Mouse (Mus musculus) cerebellum, adult 8-10 months (tissue): ENCODE data around the gene Dapp1.
A peak's percentile ranks its signal among the peaks of the same experiment; 100 is the strongest.
"Not testable (repeated sequence)": the region's sequence is repeated elsewhere in the genome, so short reads cannot be mapped to it uniquely, and the experiment has no call there.

Experiments used
- DNase-seq: peaks from one replicate; pipeline ENCODE4 v3.0.0; 2022

The Dapp1 gene

DNA sequence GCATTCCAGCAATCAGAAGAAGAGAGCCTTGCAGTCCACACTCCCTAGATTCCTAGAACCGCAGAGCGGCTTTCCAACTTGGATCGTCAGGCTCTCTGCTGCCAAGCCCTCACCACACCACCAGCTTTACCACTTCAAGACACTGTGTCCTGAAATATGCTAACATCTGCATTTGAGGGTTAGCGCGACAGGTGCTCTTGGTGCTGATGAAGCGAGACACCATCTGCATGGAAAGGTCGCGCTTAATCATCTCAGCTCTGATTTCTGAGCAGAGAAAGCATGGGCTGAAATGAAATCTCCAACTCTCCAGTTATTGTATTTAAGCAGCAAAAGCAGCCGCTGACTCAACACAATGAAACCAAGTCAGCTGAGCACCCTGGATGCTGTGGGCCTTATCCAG, 8.1 kb upstream of the Dapp1 start:
- no peak for DNase-seq

DNA sequence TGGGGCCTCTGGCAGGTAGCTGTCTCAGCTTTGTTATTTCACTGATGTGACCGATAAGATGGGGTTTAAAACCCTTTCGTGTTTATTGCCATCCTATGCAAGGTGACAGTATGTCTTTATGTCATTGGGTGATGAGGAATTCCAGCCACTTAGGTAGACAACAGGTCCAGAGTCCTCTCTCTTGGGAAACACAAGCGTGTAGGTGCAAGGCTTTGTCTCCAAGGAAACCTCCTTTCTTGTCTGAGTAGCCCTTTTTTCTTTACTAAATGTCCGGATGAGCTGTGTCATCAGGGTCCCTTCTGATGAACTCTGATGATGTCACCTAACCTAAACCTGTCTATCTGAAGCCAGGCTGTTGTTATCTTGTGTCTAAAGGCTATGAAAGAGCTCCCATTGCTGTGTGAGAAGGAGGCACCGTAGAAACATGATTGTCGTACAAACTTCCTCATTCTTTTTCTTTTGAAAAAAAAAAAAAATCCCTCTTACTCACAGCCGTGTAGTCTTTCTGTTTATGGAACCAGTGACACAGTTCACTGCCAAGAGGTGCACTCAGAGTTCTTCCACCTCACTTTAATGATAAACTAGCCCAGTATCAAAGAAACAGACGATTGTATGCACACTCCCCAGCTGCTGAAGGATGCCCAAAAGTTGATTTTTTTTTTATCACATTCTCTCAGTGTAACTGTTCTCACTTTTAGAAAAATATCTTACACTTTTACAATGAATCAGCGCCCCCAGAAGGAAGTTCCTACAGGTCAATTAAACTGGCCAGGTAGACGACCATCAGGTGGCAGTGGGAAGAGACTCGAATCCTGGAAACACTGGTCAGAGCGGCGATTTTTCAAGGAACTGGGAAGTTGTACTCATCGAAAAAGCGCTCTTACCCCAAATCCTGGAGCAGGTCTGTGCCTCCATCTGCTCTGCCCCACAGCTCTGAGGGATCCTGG, 637 bp downstream of the Dapp1 start:
- DNase-seq: no peak

DNA sequence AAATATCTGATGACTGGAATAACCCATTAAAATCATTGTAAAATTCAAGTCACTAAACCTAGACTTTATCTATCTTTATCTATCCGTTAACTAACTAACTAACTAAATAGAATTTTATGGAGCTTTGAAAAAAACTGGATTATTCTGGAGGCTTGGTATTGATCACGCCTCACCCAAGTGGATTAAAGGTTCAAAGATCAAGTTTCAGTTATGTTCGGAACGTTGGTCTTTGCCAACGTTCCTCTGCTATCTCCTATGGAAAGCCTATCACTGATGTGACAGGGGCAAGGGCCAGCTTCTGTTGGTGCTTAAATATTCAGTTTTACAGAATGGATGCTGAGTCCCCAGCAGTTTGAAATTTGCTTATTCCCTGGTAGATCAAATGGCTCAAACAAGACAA, 3.1 kb downstream of the Dapp1 start:
- no peak for DNase-seq

DNA sequence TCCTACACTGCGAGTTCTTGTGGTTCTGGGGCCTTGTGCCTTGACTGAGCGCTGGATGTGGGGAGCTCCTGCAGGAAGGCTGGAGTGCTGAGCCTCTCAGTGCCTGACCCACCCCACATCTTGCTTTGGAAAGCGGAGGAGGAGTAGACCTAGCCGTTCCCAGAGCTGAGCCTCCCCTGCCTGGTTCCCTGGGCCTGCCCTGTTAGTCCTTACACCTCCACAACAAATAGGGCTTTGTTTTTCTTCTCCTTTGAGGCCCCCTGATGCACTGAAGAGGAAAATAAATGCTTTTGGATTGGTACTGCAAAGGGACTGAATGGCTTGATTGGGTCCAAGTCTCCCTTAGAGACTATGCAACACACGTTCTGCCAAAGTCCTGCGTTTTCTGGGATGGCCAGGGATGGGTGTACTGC, 3.7 kb downstream of the Dapp1 start:
- no peak for DNase-seq

DNA sequence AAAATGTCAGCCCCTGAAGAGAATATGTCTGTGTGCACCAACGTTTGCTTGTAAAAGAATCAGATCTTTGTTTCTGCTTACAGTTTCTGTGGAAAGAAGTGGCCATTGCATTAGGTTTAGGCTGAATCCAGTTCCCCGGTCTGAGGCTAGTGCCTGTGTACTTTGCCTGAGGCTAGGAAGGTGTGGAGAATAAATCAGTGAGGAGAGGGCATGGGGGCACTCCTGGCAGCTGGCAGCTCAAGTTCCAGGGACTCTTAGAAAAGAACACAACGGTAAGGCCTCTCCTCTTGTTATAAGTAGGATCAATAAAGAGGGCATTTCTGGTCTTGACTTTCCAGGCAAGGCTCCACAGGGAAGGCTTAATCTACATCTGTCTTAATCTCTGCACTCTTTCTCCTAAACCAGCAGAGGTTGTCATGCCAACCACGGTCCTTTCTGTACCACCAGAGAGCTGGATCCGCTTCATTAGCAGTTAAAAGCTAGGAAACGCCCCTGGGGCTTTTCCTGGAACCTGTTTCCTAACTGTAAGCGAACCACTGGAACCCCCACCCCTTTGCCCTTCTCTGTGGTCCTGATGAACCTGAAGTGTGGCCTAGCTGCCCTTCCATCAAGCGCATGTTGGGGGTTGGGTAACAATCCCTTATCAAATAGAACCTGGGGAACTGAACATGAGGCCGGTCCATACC, 4.3 kb downstream of the Dapp1 start:
- no peak for DNase-seq

DNA sequence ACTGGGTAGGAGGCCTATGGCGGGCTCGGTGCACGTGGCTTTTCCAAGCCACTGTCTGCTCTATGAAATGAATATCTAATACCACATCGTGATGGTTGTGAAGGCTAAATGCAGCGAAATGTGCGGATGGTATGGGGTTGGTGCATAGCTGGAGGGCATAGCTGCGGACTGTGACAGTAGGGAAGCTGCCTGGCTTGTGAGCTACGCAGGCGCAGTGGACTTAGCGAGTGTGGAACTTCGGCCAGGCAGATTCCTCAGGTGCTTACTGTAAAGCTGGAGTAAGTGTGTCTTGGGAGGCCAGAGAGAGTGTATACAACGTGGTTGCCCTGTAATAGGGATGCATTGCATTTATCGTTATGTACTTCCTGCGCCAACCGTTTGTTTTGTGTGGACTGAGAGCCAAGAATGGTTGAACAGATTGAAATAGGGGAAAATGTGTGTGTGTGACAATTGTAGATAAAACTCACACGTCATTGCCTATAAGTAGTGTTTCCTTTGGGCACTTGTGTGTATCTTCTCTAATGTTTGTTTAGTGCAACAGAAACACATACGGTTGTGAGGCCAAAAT, 5.4 kb downstream of the Dapp1 start:
- DNase-seq: no peak

DNA sequence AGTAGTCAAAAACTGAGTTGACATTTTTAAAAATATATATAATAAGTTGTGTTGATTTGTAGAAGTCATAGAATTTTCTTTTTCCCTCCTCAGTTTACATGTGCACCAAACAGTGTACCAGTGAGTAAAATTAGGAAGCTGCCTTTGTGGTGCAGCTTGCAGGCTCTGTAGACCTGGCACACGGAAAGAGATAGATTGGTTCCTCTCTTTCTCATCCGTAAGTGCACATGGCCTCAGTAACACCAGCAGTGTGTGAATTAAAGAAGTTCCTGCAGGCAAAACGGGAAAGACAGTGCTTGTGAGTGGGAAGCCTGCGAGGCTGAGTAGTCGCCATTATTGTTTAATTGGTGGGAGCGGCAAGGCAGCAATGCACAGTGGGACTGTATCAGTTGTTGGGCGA, 5.9 kb downstream of the Dapp1 start:
- no peak for DNase-seq

DNA sequence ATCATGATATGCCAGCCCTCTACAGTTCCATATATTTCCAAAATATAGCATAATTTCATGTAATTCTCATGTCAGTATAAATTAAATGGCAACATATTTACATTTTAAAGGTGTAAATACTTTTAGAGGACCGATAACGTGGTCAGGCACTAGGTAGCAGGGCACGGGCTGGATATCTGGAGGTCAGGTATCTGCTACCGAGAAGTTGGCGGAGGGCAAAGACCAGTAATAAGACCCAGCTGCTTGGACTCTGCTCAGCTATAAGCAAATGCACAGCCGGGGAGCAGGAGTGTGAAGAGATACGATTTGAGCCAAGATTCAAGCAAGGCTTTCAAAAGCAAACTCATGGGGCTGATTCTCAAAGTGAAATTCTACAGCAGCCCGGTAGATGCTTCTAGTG, 7.0 kb downstream of the Dapp1 start:
- no peak for DNase-seq

DNA sequence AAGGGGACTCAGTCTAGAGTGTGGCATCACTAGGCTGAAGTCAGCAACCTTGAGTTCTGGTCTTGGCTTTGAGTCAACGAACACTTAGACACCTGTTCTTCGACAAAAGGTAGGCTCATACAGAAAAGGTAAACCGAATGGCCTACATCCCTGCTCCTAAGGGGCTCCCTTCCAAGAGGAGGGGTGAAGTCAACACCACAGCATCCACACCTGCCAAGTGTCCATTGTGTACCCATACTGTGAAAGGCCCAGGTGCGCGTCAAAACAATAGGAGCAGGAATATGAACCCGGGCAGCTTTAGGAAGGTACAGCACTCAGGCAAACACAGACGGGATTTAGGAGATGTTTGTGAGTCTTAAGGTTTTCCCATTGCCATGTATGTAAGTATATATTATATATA, 8.4 kb downstream of the Dapp1 start:
- DNase-seq: no peak

DNA sequence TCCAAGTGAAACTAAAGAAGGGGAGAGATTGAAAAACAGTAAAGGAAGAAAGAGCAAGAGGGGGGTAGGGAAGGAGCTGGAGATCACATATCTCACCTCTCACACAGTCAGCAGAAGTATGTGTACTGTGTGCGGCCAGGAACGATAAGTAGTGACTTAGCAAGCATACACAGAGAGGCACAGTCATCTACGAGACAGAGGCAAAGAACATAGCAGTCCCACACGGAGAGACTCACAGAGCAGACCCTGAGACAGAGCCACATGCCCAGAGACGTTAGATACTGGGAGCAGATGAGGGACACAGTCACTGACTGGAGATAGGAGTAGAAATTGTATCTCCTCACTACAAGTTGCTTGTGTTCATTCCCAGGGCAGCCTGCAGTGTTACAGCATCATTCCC, 9.1 kb downstream of the Dapp1 start:
- DNase-seq: no peak

DNA sequence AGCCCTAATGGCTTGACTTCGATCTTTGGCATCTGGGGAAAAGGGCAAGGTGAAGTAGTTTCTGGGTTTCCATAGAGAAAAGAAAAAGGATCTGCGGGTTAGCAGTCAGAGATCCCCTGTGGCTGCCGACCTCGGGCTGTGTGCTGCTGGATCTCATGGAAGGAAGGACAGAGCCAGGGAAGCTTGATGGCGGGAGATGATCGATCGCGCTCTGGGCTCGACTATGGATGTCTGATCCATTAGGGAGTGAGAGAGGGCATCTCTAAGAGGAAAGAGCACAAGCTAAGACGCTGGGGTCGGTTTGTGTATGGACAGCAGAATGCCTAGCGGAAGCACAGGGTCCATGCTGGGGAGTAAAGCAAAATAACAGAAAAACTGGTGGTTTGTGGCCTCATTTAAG, 11.4 kb downstream of the Dapp1 start:
- no peak for DNase-seq

DNA sequence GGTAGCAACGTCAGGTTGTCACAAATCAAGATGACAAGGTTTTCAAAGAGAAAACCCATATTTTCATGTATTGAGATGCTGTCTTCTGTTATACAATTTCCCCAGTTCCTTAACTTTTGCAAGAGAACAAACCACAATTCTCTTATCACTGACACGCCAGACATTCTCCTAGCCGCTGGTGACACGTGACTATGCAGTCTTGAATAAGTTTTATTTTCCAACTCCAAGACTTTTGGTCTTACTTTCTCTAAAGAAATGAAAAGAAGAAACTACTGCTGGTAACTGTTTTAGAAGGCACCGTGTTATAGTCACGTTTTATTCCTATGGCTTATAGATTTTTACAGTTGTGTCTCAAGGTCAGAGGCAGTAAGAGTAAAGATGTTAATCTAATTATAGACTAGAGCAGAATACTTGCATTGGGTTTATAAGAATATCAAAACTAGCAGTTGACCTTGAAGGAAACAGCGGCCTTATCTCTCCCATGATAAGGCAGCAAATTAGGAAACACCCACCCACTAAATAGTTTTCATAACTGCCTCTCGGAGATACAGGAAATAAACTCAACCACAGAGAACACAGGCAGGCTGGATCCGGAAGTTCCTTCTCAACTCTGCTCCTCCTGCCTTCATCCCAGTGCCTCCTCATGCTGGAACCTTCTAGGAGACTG, 12.4 kb downstream of the Dapp1 start:
- no peak for DNase-seq

DNA sequence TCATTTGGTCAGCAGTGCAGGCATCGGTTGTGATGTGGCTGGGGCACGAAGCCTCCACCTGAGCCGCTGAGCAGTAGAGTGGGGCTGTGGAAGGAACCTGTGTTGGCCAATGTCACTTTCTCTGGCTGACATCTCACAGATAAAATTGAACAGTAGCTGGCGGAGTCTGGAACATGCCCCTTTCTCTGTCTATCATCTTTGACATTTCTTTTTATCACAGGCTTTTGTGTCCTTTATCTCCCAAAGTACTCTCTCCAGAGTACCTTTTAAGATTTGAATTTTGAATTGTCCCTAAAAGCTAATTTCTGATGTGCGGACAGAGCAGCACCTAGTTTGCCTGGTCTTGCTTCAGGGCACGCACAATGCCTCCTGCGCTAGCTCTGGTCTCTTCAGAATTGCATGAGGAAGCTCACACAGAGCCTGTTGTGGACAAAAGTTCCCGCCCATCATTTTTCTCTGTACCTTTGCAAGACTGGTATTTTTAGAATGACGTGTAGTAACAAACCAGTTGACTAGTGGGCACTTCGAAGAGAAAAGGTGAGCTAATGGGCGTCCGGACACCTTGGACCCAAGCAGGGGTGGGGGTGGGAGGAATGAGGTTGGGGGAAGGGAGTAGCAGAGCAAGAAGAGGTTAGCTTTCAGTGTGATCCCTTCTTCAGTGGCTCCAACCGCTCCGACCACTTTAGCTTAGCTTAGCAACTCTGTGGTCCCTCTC, 13.1 kb downstream of the Dapp1 start:
- DNase-seq: no peak

DNA sequence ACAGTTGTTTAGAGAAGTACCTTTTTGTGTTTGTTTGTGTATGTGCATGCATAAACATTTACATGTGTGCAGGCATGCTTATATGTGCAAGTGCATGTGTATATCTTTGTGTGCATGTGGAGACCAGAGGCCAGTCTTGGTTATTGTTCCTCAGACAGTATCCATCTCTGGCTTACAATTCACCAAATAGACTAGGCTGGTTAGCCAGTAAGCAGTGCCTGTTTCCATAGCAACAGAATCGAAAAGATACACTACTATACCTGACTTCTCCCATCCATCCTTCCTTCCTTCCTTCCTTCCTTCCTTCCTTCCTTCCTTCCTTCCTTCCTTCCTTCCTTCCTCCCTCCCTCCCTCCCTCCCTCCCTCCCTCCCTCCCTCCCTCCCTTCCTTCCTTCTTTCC, 17.3 kb downstream of the Dapp1 start:
- DNase-seq: not testable (repeated sequence)

DNA sequence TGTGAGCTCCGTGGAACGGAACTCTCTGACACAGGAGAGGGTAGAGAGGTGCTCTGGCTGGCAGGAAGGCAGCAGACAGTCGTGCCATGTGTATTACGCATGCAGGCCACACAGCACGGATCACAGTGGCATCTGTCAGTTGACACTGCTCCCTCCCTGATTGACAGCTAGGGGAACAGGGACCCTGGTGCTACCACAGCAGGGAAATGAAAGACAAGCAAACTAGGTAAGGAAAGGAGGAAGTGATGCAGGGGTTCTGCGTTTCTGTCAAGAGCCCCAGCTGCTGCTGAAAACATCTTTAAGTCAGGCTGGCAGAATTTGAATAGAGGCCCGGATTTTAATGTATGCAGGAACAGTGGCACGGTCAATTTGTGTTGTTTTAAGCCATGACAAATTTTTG, 17.8 kb downstream of the Dapp1 start:
- DNase-seq: no peak

DNA sequence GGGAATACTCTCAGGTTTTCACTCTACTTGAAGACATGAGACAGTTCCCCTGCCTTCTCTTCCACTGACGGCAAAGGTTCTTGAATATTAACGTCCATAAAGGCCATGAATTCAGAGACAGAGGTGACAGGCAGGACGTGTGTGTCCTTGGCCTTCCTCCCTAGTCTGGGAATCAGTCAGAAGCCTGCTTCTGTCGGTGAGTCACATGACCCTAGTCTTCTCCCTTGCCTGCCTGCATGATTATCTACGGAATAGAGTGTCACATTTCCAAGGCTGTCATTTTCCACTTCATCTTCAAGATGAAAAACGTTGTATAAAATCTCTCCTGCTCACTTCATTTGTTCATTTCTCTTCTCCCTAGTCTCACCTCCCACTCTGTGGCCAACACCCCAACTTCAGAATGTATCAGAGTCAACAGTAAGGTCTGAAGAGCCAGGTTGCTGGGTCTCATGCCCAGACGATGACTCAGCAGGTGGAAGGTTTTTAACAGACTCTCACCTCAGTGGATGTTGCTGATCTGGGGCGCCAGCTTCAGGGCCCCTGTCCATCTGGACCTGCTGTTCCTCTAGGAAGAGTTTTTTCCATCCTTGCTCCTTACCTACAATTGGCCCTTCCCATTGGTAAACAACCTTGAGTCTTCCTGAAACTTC, 19.5 kb downstream of the Dapp1 start:
- peak; percentile 42 for DNase-seq

DNA sequence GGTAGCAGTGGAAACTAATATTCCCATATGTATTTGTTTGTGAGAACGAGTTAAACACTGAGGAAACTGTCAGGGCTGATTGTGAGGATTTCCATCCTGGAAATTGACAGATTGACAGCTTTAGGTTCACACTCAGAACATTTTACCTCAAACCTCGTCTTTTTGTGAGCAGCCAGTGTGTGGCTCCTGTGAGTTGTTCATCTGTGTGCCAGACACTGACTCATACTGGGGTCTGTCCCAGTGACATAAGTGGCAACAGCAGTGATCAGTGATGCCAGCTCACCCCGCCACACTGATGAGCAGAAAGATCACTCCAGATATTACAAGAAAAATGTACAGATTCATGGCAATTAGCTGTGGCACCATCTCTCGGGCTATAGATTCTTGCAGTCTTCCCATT, 21.9 kb downstream of the Dapp1 start:
- DNase-seq: no peak

DNA sequence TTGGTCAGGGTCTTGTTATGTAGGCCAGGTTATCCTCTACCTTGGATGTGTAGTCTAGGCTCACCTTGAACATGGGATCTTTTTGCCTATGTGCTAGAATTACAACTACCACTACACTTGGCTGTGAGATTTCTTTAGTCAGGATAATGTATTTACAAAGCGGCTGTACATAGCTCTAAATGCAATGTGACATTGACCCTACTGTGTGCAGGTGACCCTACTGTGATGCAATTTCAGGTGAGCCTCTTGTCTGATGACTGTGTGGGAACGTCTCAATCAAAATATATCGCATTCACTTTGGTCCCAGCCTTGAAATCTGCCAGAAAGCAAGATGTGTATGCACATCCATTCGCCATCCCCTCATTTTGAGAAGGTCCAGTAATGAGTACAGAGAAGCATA, 23.0 kb downstream of the Dapp1 start:
- no peak for DNase-seq

DNA sequence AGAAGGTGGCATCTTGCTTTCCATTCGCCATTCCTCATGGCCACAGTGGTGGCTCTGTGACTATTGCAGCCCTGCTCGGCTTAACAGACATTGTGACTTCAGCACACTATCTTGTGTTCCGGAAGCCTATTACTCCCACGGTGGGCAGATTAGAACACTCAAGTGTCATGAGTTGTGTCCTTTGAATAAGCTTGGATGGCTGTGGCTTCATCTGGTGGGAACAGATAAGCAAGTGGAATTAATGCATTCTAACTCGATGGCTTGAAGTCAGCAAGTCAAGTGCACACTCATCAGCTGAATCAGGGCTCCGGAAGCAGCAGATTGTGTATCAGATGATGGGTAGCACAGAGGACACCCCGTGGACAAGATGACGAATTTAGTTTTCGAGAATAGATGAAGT, 23.5 kb downstream of the Dapp1 start:
- no peak for DNase-seq

DNA sequence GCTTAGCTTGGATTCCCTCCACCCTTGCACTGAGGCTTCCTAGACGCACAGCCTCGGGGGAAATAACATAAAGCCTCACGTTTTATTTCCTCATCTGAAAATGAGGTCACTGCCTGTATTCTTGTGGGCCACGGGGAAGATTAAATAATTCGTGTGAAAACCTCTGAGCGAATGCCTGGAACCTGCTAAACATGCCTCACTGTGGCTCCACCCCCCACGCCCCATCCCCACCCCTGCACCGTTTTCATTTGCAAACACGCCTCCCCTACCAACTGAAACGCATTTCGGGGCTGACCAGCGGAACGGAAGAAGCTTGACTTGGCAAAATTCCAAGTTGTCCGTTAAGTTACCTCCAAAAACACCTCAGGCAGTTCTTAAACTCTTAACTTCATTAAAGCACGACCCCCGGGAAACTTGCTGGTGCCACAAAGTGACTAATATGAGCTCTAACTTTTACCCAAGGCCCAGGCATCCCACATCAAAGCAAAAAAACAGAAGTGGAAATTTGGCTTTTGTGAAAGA, 25.7 kb downstream of the Dapp1 start:
- DNase-seq: no peak

DNA sequence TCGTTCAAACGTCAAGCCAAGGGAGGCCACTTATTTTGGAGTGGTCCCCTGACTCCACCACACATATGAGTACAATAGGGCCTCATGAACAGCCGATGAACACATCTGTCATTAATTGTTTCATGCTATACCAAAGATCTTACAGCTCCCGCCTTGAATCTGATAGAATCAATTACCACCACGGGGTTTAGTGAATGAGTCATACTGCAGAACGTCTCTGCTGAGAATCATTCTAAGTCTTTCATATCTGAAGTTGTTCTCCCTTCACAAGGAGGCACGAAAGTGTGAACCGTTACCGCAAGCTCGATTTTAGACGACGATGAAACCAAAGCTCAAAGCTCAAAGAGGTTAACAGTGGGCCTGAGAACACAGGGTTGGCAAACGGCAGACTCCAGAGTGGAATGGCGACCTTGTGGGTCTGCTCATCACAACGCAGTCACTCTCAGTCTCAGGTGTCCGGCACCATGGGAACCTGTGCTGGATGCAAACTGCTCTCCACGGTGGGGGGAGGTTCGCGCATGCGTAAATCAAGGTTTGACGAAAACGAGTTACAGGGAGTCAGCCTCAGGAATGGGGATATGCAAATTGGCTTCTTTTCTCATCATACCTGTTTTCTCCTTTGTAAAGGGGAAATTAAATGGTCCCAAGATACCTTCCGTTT, 27.0 kb downstream of the Dapp1 start:
- no peak for DNase-seq
